Mouse (Mus musculus): ENCODE results near the gene Garem2. TPM values are rescaled to one million over a fixed set of nuclear protein-coding genes. Genes with fewer than 3 reads are reported as not detected.
A peak's percentile ranks its signal among the peaks of the same experiment; 100 is the strongest.

Gene Garem2
- polyA plus RNA-seq, 1 experiment from 2014 or later = 0.80 TPM

GRCm38 (mm10) chr5:30153222-30153621 lies 48.3 kb downstream of the Garem2 start:
- H3K9ac ChIP-seq (ENCODE audit: low read depth, low read length) = no peak overlapping the region
- no peak overlapping the region for H3K4me2 ChIP-seq (replicated peaks; ENCODE audit: low read depth, low read length)
- H3K36me3 ChIP-seq (ENCODE audit: control insufficient read depth, insufficient read depth, low read length) = no peaks in the 10 kb centered on the region
- no peak for ATAC-seq (ENCODE audit: low FRiP score, low TSS enrichment)
- H3K27me3 ChIP-seq (ENCODE audit: control insufficient read depth, insufficient read depth, low read length) = no peaks in the 10 kb centered on the region
- no peaks in the 10 kb centered on the region for H3K9me3 ChIP-seq (ENCODE audit: control insufficient read depth, low read length)
- H3K4me1 ChIP-seq (ENCODE audit: control insufficient read depth, insufficient read depth, low read length) = peaks cover 7% of the 10 kb centered on the region; the same call in 1 of the 2 replicates
- H3K27ac ChIP-seq (ENCODE audit: low read depth, low read length) = no peak overlapping the region
- no peak overlapping the region for H3K4me3 ChIP-seq (ENCODE audit: low read length)
- whole genome bisulfite sequencing = 92% methylated on average over 2 of the region's 2 CpGs

DNA sequence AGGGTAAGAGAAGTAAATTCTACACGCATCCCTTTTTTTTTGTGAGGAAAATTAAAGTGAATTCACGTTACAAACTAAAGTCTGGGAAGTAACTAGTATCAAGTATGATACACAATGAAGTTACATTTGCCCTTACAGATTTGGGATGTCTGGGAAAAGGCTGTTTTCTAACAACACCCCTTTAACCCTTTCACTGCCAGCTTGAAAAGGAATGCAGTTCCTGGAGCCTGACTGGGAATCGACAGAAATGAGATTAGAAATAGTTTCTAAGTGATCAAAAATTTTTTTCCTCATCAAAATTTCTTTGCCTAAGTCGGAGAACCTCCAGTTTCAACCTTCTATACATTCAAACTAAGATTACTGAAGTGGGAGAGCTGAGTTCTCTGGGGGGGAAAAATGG lies 49.1 kb downstream of the Garem2 start:
- WGBS = 20% methylated on average over 4 of the region's 4 CpGs
- no peak for ATAC-seq (ENCODE audit: low FRiP score, low TSS enrichment)
- Histone ChIP-seq H3K36me3 (ENCODE audit: control insufficient read depth, insufficient read depth, low read length) (no peaks in the 10 kb centered on the region), H3K27me3 (ENCODE audit: control insufficient read depth, insufficient read depth, low read length) (no peaks in the 10 kb centered on the region), H3K27ac (ENCODE audit: low read depth, low read length) (no peak overlapping the region), H3K9me3 (ENCODE audit: control insufficient read depth, low read length) (no peaks in the 10 kb centered on the region), H3K4me3 (ENCODE audit: low read length) (peak overlapping the region; percentile 83), H3K4me2 (replicated peaks; ENCODE audit: low read depth, low read length) (peak overlapping the region; percentile 48), H3K9ac (ENCODE audit: low read depth, low read length) (peak overlapping the region; percentile 82), H3K4me1 (ENCODE audit: control insufficient read depth, insufficient read depth, low read length) (peaks cover 7% of the 10 kb centered on the region; the same call in 1 of the 2 replicates)

DNA sequence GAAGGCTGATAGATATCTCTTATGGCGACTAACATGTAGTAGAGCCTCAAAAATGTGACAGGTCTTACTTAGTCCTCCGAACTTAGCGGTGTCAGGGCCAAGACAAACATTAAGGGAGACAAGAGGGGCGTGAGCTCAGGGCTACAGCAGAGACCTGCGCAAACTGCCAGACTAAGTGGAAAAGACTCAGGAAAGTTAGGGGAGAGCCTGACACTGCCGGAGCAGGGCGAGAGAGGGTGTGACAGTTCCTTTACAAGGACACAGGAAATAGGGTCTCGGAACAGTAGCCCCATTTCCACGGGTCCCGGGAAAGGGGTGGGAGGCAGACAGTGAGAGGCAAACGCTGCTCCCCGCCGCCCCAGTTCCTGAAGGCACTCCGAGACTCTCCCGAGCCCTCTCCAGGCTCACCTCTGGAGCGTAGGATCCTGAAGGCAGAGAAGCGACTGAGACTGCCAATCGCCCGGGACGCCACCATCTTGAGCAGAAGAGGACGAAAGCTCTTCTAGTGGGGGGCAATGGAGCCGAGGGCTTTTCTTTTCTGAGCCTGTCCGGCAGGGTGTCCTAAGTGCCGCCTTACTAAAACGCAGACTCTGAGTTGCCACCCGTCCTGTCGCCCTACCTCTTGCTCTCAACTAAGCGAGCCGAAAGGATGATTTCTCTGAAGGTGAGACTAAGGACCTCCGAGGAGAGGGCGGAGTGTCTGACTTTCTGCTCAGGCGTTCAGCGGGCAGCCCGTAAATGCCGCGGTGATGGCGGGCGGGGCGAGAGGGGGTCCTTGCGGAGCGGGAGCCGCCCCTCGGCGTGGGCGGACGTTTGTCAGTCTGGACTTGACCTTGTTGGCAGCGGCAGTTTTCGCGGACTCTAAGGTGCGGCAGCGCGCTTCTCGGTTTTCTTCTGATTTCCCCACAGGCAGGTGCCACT lies 49.8 kb downstream of the Garem2 start, which contains the start of the genes Hadha and Hadhb:
TSS of gene Hadha (minus strand) at position 689 of the 921 bp plus-strand sequence.
TSS of gene Hadhb (plus strand) at position 775 of the 921 bp plus-strand sequence.
- Histone ChIP-seq H3K27ac (ENCODE audit: low read depth, low read length) (peak within 1 kb of the TSS; percentile 68), H3K4me3 (ENCODE audit: low read length) (peak within 1 kb of the TSS; percentile 83), H3K4me2 (replicated peaks; ENCODE audit: low read depth, low read length) (peak within 1 kb of the TSS; percentile 48), H3K36me3 (ENCODE audit: control insufficient read depth, insufficient read depth, low read length) (no peaks in the 10 kb centered on the region), H3K4me1 (ENCODE audit: control insufficient read depth, insufficient read depth, low read length) (peaks cover 7% of the 10 kb centered on the region; the same call in 1 of the 2 replicates), H3K9ac (ENCODE audit: low read depth, low read length) (peak within 1 kb of the TSS; percentile 82), H3K9me3 (ENCODE audit: control insufficient read depth, low read length) (no peaks in the 10 kb centered on the region), H3K27me3 (ENCODE audit: control insufficient read depth, insufficient read depth, low read length) (no peaks in the 10 kb centered on the region)
- peak; percentile 93 for ATAC-seq (ENCODE audit: low FRiP score, low TSS enrichment)
- under 1% methylated on average over 53 of the region's 53 CpGs for WGBS

- H3K4me1 ChIP-seq (ENCODE audit: control insufficient read depth, insufficient read depth, low read length) = peaks cover 7% of the 10 kb centered on the region; the same call in 1 of the 2 replicates
- peak overlapping the region; percentile 48 for H3K4me2 ChIP-seq (replicated peaks; ENCODE audit: low read depth, low read length)
- under 1% methylated on average over 31 of the region's 31 CpGs for WGBS
- H3K4me3 ChIP-seq (ENCODE audit: low read length) = peak overlapping the region; percentile 83
- peak; percentile 78 for ATAC-seq (ENCODE audit: low FRiP score, low TSS enrichment)
- H3K27ac ChIP-seq (ENCODE audit: low read depth, low read length) = peak overlapping the region; percentile 68
- peak overlapping the region; percentile 82 for H3K9ac ChIP-seq (ENCODE audit: low read depth, low read length)
- H3K36me3 ChIP-seq (ENCODE audit: control insufficient read depth, insufficient read depth, low read length) = no peaks in the 10 kb centered on the region
- no peaks in the 10 kb centered on the region for H3K9me3 ChIP-seq (ENCODE audit: control insufficient read depth, low read length)
- no peaks in the 10 kb centered on the region for H3K27me3 ChIP-seq (ENCODE audit: control insufficient read depth, insufficient read depth, low read length)
These were observed 50.4 kb downstream of the Garem2 start for GRCm38 (mm10) chr5:30155395-30155792.

GRCm38 (mm10) chr5:30155821-30156629 lies 51.1 kb downstream of the Garem2 start:
- H3K27ac ChIP-seq (ENCODE audit: low read depth, low read length) = peak overlapping the region; percentile 68; the same call in 1 of the 2 replicates
- no peak for ATAC-seq (ENCODE audit: low FRiP score, low TSS enrichment)

DNA sequence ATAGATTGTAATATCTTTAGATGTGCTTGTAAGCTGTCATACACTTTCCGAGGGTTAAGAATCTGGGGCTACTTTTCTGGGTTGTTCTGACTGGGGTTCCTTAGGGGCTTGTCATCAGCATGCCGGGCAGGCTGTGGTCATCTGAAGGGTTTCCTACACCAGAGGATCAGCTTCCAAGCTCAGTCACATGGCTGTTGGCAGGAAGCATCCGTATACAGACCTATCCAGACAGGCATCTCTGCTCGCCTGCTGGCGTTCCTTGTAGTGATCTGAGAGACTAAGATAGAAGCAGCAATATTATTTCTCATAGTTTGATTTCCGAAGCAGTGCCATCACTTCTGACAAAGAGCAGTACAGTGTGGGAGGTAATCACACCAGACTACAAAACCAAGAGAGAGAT lies 54.6 kb downstream of the Garem2 start:
- Histone ChIP-seq H3K27me3 (ENCODE audit: control insufficient read depth, insufficient read depth, low read length) (no peaks in the 10 kb centered on the region), H3K36me3 (ENCODE audit: control insufficient read depth, insufficient read depth, low read length) (no peaks in the 10 kb centered on the region), H3K4me3 (ENCODE audit: low read length) (no peak overlapping the region), H3K4me2 (replicated peaks; ENCODE audit: low read depth, low read length) (no peak overlapping the region), H3K9ac (ENCODE audit: low read depth, low read length) (no peak overlapping the region), H3K9me3 (ENCODE audit: control insufficient read depth, low read length) (no peaks in the 10 kb centered on the region), H3K4me1 (ENCODE audit: control insufficient read depth, insufficient read depth, low read length) (peaks cover 7% of the 10 kb centered on the region; the same call in 1 of the 2 replicates), H3K27ac (ENCODE audit: low read depth, low read length) (no peak overlapping the region)
- WGBS = 82% methylated on average over 6 of the region's 6 CpGs
- ATAC-seq (ENCODE audit: low FRiP score, low TSS enrichment) = no peak

More at GRCm38 (mm10) chr5:30155821-30156629, 51.1 kb downstream of the Garem2 start:
- Histone ChIP-seq H3K4me1 (ENCODE audit: control insufficient read depth, insufficient read depth, low read length) (peaks cover 7% of the 10 kb centered on the region; the same call in 1 of the 2 replicates), H3K36me3 (ENCODE audit: control insufficient read depth, insufficient read depth, low read length) (no peaks in the 10 kb centered on the region), H3K4me2 (replicated peaks; ENCODE audit: low read depth, low read length) (peak overlapping the region; percentile 48), H3K9ac (ENCODE audit: low read depth, low read length) (peak overlapping the region; percentile 82), H3K27me3 (ENCODE audit: control insufficient read depth, insufficient read depth, low read length) (no peaks in the 10 kb centered on the region), H3K4me3 (ENCODE audit: low read length) (peak overlapping the region; percentile 83), H3K9me3 (ENCODE audit: control insufficient read depth, low read length) (no peaks in the 10 kb centered on the region)
- WGBS = 34% methylated on average over 13 of the region's 13 CpGs

DNA sequence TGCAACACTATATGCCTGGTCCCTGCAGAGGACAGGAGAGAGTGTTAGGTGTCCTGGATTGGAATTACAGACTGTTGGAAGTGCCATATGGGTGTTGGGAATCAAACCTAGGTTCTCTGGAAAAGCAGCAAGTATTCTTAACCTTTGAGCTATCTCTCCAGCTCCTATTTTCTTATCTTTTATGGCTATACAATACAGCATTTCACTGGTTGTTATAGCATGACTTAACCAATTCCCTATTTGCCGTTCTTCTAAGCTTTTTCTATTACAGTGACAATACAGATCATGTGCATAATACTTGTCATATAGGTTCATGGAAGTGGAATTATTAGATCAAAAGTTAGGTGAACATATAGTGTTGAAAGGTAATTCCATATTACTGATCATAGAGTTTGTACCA lies 56.9 kb downstream of the Garem2 start:
- no peak overlapping the region for H3K4me2 ChIP-seq (replicated peaks; ENCODE audit: low read depth, low read length)
- peaks cover 4% of the 10 kb centered on the region for H3K36me3 ChIP-seq (ENCODE audit: control insufficient read depth, insufficient read depth, low read length)
- H3K9me3 ChIP-seq (ENCODE audit: control insufficient read depth, low read length) = no peaks in the 10 kb centered on the region
- no peak overlapping the region for H3K9ac ChIP-seq (ENCODE audit: low read depth, low read length)
- no peaks in the 10 kb centered on the region for H3K27me3 ChIP-seq (ENCODE audit: control insufficient read depth, insufficient read depth, low read length)
- H3K4me1 ChIP-seq (ENCODE audit: control insufficient read depth, insufficient read depth, low read length) = no peaks in the 10 kb centered on the region
- H3K27ac ChIP-seq (ENCODE audit: low read depth, low read length) = no peak overlapping the region
- no peak for ATAC-seq (ENCODE audit: low FRiP score, low TSS enrichment)
- H3K4me3 ChIP-seq (ENCODE audit: low read length) = no peak overlapping the region
- 89% methylated on average over 1 of the region's 1 CpGs for WGBS

DNA sequence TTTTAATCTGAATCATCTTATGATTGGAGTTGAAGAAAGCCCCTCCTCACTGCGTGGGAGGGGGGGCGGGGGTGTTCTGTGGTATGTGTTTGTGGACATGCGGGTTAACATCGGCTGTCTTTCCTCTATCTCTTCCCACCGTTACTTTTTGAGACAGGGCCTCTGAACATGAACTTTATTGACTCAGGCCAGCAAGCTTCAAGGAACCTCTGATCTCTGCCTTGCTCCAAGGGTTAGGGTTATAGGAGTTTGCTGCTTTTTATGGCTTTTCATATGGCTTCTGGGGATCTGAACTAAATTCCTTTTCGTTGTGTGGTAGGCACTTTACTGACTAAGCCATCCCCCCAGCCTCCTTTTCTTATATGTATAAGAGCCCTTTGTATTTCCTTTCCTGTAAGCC lies 57.4 kb downstream of the Garem2 start:
- no peak for ATAC-seq (ENCODE audit: low FRiP score, low TSS enrichment)
- Histone ChIP-seq H3K36me3 (ENCODE audit: control insufficient read depth, insufficient read depth, low read length) (peaks cover 4% of the 10 kb centered on the region), H3K9ac (ENCODE audit: low read depth, low read length) (no peak overlapping the region), H3K4me3 (ENCODE audit: low read length) (no peak overlapping the region), H3K27ac (ENCODE audit: low read depth, low read length) (no peak overlapping the region), H3K27me3 (ENCODE audit: control insufficient read depth, insufficient read depth, low read length) (no peaks in the 10 kb centered on the region), H3K4me2 (replicated peaks; ENCODE audit: low read depth, low read length) (no peak overlapping the region), H3K4me1 (ENCODE audit: control insufficient read depth, insufficient read depth, low read length) (no peaks in the 10 kb centered on the region), H3K9me3 (ENCODE audit: control insufficient read depth, low read length) (no peaks in the 10 kb centered on the region)
- WGBS = 87% methylated on average over 6 of the region's 6 CpGs
